Comparison of ENCODE assay signal across 19 mouse cellular contexts in the genomic region with DNA sequence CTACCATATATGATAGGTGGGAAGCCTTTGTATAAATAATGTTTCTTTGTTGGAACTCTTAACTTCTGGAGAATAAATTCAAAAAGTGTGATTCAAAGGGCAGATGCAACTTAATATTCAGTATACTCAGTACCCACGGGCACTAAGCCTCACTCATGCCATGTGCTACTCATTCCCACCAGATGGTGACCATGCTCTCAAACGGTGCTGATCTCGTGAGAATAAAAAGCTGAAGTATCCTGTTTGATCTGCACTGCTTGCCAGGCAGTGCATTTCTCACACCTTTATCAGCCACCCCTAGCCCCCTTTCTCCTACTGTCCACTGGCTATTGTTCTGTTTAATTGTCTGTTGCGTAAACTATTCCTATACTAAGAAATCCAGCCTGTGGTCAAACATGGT.
"Had no signal": no experiment of that assay in that cellular context is flagged by ENCODE, and none has a peak within 500 bp of the region (broad histone marks: within the 10 kb centered on the region; RNA-seq: fewer than 3 reads in every experiment).

No protein-coding gene starts in this region.

- ATAC-seq: liver, embryonic 12.5 days had no signal

- H3K4me3 ChIP-seq: limb, embryonic 10.5 days; limb, embryonic 13.5 days; liver, embryonic 12.5 days; liver, embryonic 15.5 days; lung, embryonic 15.5 days; megakaryocyte, embryonic 14.5 days; midbrain, embryonic 12.5 days had no signal

- H3K4me2 ChIP-seq: limb, embryonic 13.5 days; liver, embryonic 12.5 days; liver, embryonic 15.5 days; lung, embryonic 15.5 days; midbrain, embryonic 12.5 days had no signal

- H3K9ac ChIP-seq: limb, embryonic 13.5 days; liver, embryonic 12.5 days; liver, embryonic 15.5 days; lung, embryonic 15.5 days; midbrain, embryonic 12.5 days had no signal

- H3K27me3 ChIP-seq: limb, embryonic 13.5 days; liver, embryonic 12.5 days; liver, embryonic 15.5 days; lung, embryonic 15.5 days; megakaryocyte, embryonic 14.5 days; midbrain, embryonic 12.5 days had no signal

- H3K27ac ChIP-seq: limb, embryonic 10.5 days; limb, embryonic 13.5 days; liver, embryonic 12.5 days; liver, embryonic 15.5 days; lung, embryonic 15.5 days; midbrain, embryonic 12.5 days had no signal

- DNase-seq: kidney, adult 18-20 months; kidney, adult 9 months; kidney, postnatal 14 days; kidney, postnatal 4 days; layer of hippocampus, adult 9-11 months; layer of hippocampus, postnatal 36 days; liver; lung, adult 18-20 months; lung, postnatal 10 days; lung, postnatal 36 days; thymus, adult 18-20 months; thymus, postnatal 4 days had no signal

- H3K36me3 ChIP-seq: limb, embryonic 10.5 days; limb, embryonic 13.5 days; liver, embryonic 12.5 days; liver, embryonic 15.5 days; lung, embryonic 15.5 days; midbrain, embryonic 12.5 days had no signal

- H3K9me3 ChIP-seq: limb, embryonic 10.5 days; limb, embryonic 13.5 days; liver, embryonic 12.5 days; liver, embryonic 15.5 days; lung, embryonic 15.5 days; megakaryocyte, embryonic 14.5 days; midbrain, embryonic 12.5 days had no signal

- H3K4me1 ChIP-seq: limb, embryonic 10.5 days; limb, embryonic 13.5 days; liver, embryonic 12.5 days; liver, embryonic 15.5 days; lung, embryonic 15.5 days; megakaryocyte, embryonic 14.5 days; midbrain, embryonic 12.5 days had no signal
